Mouse (Mus musculus): ENCODE measurements at regions not wholly inside any gene's neighbourhood (a gene's known extent, or its start where the extent isn't known, plus 50 kb on each side); places are given as distances from the start of the nearest gene placed in this dataset.

GRCm38 (mm10) chr11:44288825-44289224 lies 111.0 kb upstream of the Il12b start:
- H3K4me1 ChIP-seq (replicated peaks; ENCODE audit: control insufficient read depth, insufficient read depth, low read length): no peaks in the 10 kb centered on the region
- H3K9me3 ChIP-seq (ENCODE audit: control insufficient read depth, low read length): no peaks in the 10 kb centered on the region
- H3K9ac ChIP-seq (ENCODE audit: low read depth, low read length): no peak overlapping the region
- WGBS: 83% methylated on average over 1 of the region's 1 CpGs
- no peak overlapping the region for H3K4me2 ChIP-seq (replicated peaks; ENCODE audit: low read depth, low read length)
- H3K4me3 ChIP-seq (ENCODE audit: low read depth, low read length): no peak overlapping the region
- ATAC-seq (ENCODE audit: low FRiP score) (no peak), DNase-seq (ENCODE audit: low spot score) (no peak)
- no peaks in the 10 kb centered on the region for H3K36me3 ChIP-seq (ENCODE audit: control insufficient read depth, insufficient read depth, low read length)
- H3K27ac ChIP-seq (ENCODE audit: low read depth, low read length): no peak overlapping the region
- no peaks in the 10 kb centered on the region for H3K27me3 ChIP-seq (ENCODE audit: control insufficient read depth, insufficient read depth, low read length)

- H3K9me3 ChIP-seq (ENCODE audit: control insufficient read depth, low read length): no peaks in the 10 kb centered on the region
- WGBS: 94% methylated on average over 8 of the region's 8 CpGs
- no peaks in the 10 kb centered on the region for H3K36me3 ChIP-seq (ENCODE audit: control insufficient read depth, insufficient read depth, low read length)
- no peaks in the 10 kb centered on the region for H3K27me3 ChIP-seq (ENCODE audit: control insufficient read depth, insufficient read depth, low read length)
- no peak for DNase-seq (ENCODE audit: low spot score)
- no peak overlapping the region for H3K27ac ChIP-seq (ENCODE audit: low read depth, low read length)
- ATAC-seq (ENCODE audit: low FRiP score): no peak
- no peak overlapping the region for H3K9ac ChIP-seq (ENCODE audit: low read depth, low read length)
- H3K4me2 ChIP-seq (replicated peaks; ENCODE audit: low read depth, low read length): no peak overlapping the region
- H3K4me1 ChIP-seq (replicated peaks; ENCODE audit: control insufficient read depth, insufficient read depth, low read length): no peaks in the 10 kb centered on the region
- no peak overlapping the region for H3K4me3 ChIP-seq (ENCODE audit: low read depth, low read length)
Measured at GRCm38 (mm10) chr11:44303786-44304185, 96.1 kb upstream of the Il12b start.

- no peak for DNase-seq (ENCODE audit: low spot score)
- no peaks in the 10 kb centered on the region for H3K9me3 ChIP-seq (ENCODE audit: control insufficient read depth, low read length)
- no peak for ATAC-seq (ENCODE audit: low FRiP score)
- H3K27ac ChIP-seq (ENCODE audit: low read depth, low read length): no peak overlapping the region
- H3K4me3 ChIP-seq (ENCODE audit: low read depth, low read length): no peak overlapping the region
- no peaks in the 10 kb centered on the region for H3K36me3 ChIP-seq (ENCODE audit: control insufficient read depth, insufficient read depth, low read length)
- H3K4me2 ChIP-seq (replicated peaks; ENCODE audit: low read depth, low read length): no peak overlapping the region
- 44% methylated on average over 8 of the region's 8 CpGs for WGBS
- no peaks in the 10 kb centered on the region for H3K4me1 ChIP-seq (replicated peaks; ENCODE audit: control insufficient read depth, insufficient read depth, low read length)
- no peak overlapping the region for H3K9ac ChIP-seq (ENCODE audit: low read depth, low read length)
- H3K27me3 ChIP-seq (ENCODE audit: control insufficient read depth, insufficient read depth, low read length): no peaks in the 10 kb centered on the region
Measured at GRCm38 (mm10) chr11:44316061-44316460, 83.8 kb upstream of the Il12b start.

- no peaks in the 10 kb centered on the region for H3K4me1 ChIP-seq (replicated peaks; ENCODE audit: control insufficient read depth, insufficient read depth, low read length)
- no peaks in the 10 kb centered on the region for H3K27me3 ChIP-seq (ENCODE audit: control insufficient read depth, insufficient read depth, low read length)
- ATAC-seq (ENCODE audit: low FRiP score) (no peak), DNase-seq (ENCODE audit: low spot score) (no peak)
- H3K9ac ChIP-seq (ENCODE audit: low read depth, low read length): no peak overlapping the region
- H3K27ac ChIP-seq (ENCODE audit: low read depth, low read length): no peak overlapping the region
- no peaks in the 10 kb centered on the region for H3K36me3 ChIP-seq (ENCODE audit: control insufficient read depth, insufficient read depth, low read length)
- no peak overlapping the region for H3K4me3 ChIP-seq (ENCODE audit: low read depth, low read length)
- 80% methylated on average over 3 of the region's 3 CpGs for WGBS
- H3K4me2 ChIP-seq (replicated peaks; ENCODE audit: low read depth, low read length): no peak overlapping the region
- no peaks in the 10 kb centered on the region for H3K9me3 ChIP-seq (ENCODE audit: control insufficient read depth, low read length)
Measured at GRCm38 (mm10) chr11:44319136-44319535, 80.7 kb upstream of the Il12b start.

GRCm38 (mm10) chr11:44323314-44323713 lies 76.5 kb upstream of the Il12b start:
- H3K27me3 ChIP-seq (ENCODE audit: control insufficient read depth, insufficient read depth, low read length): no peaks in the 10 kb centered on the region
- WGBS: 79% methylated on average over 2 of the region's 2 CpGs
- no peak overlapping the region for H3K4me3 ChIP-seq (ENCODE audit: low read depth, low read length)
- H3K9ac ChIP-seq (ENCODE audit: low read depth, low read length): no peak overlapping the region
- DNase-seq (ENCODE audit: low spot score): no peak
- H3K9me3 ChIP-seq (ENCODE audit: control insufficient read depth, low read length): no peaks in the 10 kb centered on the region
- H3K4me1 ChIP-seq (replicated peaks; ENCODE audit: control insufficient read depth, insufficient read depth, low read length): no peaks in the 10 kb centered on the region
- no peak overlapping the region for H3K27ac ChIP-seq (ENCODE audit: low read depth, low read length)
- H3K4me2 ChIP-seq (replicated peaks; ENCODE audit: low read depth, low read length): no peak overlapping the region
- no peaks in the 10 kb centered on the region for H3K36me3 ChIP-seq (ENCODE audit: control insufficient read depth, insufficient read depth, low read length)
- ATAC-seq (ENCODE audit: low FRiP score): no peak

GRCm38 (mm10) chr11:44325066-44325465 lies 74.8 kb upstream of the Il12b start:
- H3K4me1 ChIP-seq (replicated peaks; ENCODE audit: control insufficient read depth, insufficient read depth, low read length): no peaks in the 10 kb centered on the region
- no peaks in the 10 kb centered on the region for H3K36me3 ChIP-seq (ENCODE audit: control insufficient read depth, insufficient read depth, low read length)
- no peak overlapping the region for H3K27ac ChIP-seq (ENCODE audit: low read depth, low read length)
- no peak overlapping the region for H3K4me2 ChIP-seq (replicated peaks; ENCODE audit: low read depth, low read length)
- no peaks in the 10 kb centered on the region for H3K27me3 ChIP-seq (ENCODE audit: control insufficient read depth, insufficient read depth, low read length)
- 94% methylated on average over 4 of the region's 4 CpGs for WGBS
- H3K9ac ChIP-seq (ENCODE audit: low read depth, low read length): no peak overlapping the region
- no peaks in the 10 kb centered on the region for H3K9me3 ChIP-seq (ENCODE audit: control insufficient read depth, low read length)
- DNase-seq (ENCODE audit: low spot score) (no peak), ATAC-seq (ENCODE audit: low FRiP score) (no peak)
- no peak overlapping the region for H3K4me3 ChIP-seq (ENCODE audit: low read depth, low read length)

GRCm38 (mm10) chr11:44325525-44325924 lies 74.3 kb upstream of the Il12b start:
- H3K4me1 ChIP-seq (replicated peaks; ENCODE audit: control insufficient read depth, insufficient read depth, low read length): no peaks in the 10 kb centered on the region
- no peak overlapping the region for H3K4me2 ChIP-seq (replicated peaks; ENCODE audit: low read depth, low read length)
- DNase-seq (ENCODE audit: low spot score) (no peak), ATAC-seq (ENCODE audit: low FRiP score) (no peak)
- no peak overlapping the region for H3K4me3 ChIP-seq (ENCODE audit: low read depth, low read length)
- H3K9me3 ChIP-seq (ENCODE audit: control insufficient read depth, low read length): no peaks in the 10 kb centered on the region
- H3K36me3 ChIP-seq (ENCODE audit: control insufficient read depth, insufficient read depth, low read length): no peaks in the 10 kb centered on the region
- H3K9ac ChIP-seq (ENCODE audit: low read depth, low read length): no peak overlapping the region
- 89% methylated on average over 11 of the region's 11 CpGs for WGBS
- no peaks in the 10 kb centered on the region for H3K27me3 ChIP-seq (ENCODE audit: control insufficient read depth, insufficient read depth, low read length)
- H3K27ac ChIP-seq (ENCODE audit: low read depth, low read length): no peak overlapping the region

GRCm38 (mm10) chr11:44329503-44329902 lies 70.4 kb upstream of the Il12b start:
- WGBS: 84% methylated on average over 4 of the region's 4 CpGs

GRCm38 (mm10) chr11:44330438-44330837 lies 69.4 kb upstream of the Il12b start:
- WGBS: 73% methylated on average over 6 of the region's 6 CpGs
- Histone ChIP-seq H3K9ac (ENCODE audit: low read depth, low read length) (no peak overlapping the region), H3K27ac (ENCODE audit: low read depth, low read length) (no peak overlapping the region), H3K4me2 (replicated peaks; ENCODE audit: low read depth, low read length) (no peak overlapping the region), H3K9me3 (ENCODE audit: control insufficient read depth, low read length) (no peaks in the 10 kb centered on the region), H3K27me3 (ENCODE audit: control insufficient read depth, insufficient read depth, low read length) (no peaks in the 10 kb centered on the region), H3K4me3 (ENCODE audit: low read depth, low read length) (no peak overlapping the region), H3K36me3 (ENCODE audit: control insufficient read depth, insufficient read depth, low read length) (no peaks in the 10 kb centered on the region), H3K4me1 (replicated peaks; ENCODE audit: control insufficient read depth, insufficient read depth, low read length) (no peaks in the 10 kb centered on the region)
- ATAC-seq (ENCODE audit: low FRiP score) (no peak), DNase-seq (ENCODE audit: low spot score) (no peak)

More at GRCm38 (mm10) chr11:44329503-44329902, 70.4 kb upstream of the Il12b start:
- DNase-seq (ENCODE audit: low spot score) (no peak), ATAC-seq (ENCODE audit: low FRiP score) (no peak)
- Histone ChIP-seq H3K4me2 (replicated peaks; ENCODE audit: low read depth, low read length) (no peak overlapping the region), H3K27ac (ENCODE audit: low read depth, low read length) (no peak overlapping the region), H3K9me3 (ENCODE audit: control insufficient read depth, low read length) (no peaks in the 10 kb centered on the region), H3K9ac (ENCODE audit: low read depth, low read length) (no peak overlapping the region), H3K27me3 (ENCODE audit: control insufficient read depth, insufficient read depth, low read length) (no peaks in the 10 kb centered on the region), H3K4me1 (replicated peaks; ENCODE audit: control insufficient read depth, insufficient read depth, low read length) (no peaks in the 10 kb centered on the region), H3K36me3 (ENCODE audit: control insufficient read depth, insufficient read depth, low read length) (no peaks in the 10 kb centered on the region), H3K4me3 (ENCODE audit: low read depth, low read length) (no peak overlapping the region)
